Mouse (Mus musculus) R1 (cell line): ENCODE measurements at regions not wholly inside any gene's neighbourhood (a gene's known extent, or its start where the extent isn't known, plus 50 kb on each side); places are given as distances from the start of the nearest gene placed in this dataset.
A peak's percentile ranks its signal among the peaks of the same experiment; 100 is the strongest.
"Not testable (repeated sequence)": the region's sequence is repeated elsewhere in the genome, so short reads cannot be mapped to it uniquely, and the experiment has no call there.

Experiments used
- DNase-seq: peaks from one replicate; pipeline ENCODE4 v3.0.0-alpha.2; 2018; ENCODE audit warnings: low read depth, low spot score

DNA sequence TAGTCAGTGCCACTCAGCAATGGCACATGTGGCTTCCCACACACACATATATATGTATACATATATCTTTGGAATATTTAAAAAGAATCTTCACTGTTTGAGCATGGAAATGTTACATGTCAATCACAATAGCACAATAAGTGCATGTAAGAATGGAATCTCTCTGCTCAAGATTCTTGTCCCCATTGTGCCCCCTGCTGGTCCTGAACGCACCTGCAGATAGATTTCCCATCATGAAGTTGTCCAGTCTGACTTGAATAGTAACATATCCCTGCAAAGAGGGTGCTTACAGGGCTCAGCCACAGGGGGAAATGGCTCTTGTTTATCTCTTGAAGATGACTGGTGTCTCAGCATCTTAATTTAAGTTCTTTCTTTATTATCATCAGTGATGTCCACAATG lies 770.8 kb upstream of the Zfp386 start:
- DNase-seq = not testable (repeated sequence)

DNA sequence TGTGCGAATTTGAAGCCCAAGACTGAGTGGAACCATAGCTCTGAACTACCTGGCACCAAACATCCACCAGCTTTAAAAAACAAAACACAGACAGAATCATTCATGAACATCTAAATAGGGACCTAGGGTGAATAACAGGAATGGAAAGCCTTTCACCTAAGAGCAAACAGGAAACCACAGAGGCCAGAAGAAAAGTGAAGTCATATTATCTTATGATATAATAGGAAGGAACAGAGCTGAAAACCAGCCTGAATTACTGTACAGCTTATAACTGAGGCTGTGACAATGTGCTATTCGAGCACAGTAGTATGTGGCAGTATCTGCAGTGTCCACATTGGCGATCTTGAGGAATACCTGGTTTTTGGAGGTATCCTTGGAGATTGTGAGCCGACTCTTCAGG lies 753.8 kb upstream of the Zfp386 start:
- not testable (repeated sequence) for DNase-seq

DNA sequence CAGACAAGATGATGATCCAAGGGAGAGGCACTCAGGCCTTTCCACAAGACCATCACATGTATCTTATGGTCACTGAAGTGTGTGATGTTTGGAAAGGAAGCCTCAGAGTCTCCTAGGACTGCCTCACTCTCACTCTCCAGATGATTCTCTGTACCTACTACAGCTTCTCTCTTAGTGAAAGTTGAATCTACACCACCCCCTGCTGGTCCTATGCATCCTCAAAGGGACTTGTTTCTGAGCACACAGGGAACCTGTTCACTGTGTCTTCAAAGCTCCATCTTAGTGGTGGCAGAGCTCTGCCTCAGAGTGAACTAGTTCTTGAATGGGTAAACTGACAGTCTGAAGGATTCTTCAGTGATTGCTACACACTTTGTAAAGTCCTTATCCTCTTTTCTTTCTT lies 749.5 kb upstream of the Zfp386 start:
- DNase-seq = not testable (repeated sequence)

DNA sequence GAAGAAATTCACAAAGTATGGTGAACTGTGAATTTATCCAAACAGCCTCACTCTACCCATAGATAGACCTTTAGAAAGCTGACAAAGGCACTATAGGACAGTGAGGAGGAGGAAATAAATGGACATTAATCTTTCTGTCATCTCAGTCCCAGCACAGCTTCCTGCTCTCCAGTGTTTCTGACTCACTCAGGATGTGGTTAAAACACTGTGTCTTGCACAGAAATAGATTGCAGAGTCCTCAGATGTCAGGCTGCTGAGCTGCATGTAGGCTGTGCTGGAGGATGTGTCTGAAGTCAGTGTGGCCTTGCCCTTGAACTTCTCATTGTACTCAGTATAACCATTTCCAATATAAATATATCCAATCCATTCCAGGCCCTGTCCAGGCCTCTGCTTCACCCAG lies 735.6 kb upstream of the Zfp386 start:
- DNase-seq = no peak

DNA sequence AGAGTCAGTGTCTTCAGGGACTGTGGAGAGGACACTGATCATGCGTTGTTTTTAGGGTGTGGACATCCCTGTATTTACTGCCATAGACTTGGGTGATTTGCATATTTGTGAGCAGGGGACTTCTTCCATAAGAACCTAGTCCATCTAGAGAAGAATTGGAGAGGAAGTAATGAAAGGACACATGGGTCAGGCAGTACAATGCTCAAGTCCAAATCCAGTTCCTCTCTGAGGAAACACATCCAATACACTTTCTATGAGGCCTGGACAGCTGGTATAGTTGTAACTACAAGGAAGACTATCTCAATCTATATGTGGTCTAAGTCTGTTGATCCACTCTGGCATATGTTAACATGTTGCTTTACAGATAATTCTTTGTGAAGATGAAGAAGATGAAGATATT lies 734.9 kb upstream of the Zfp386 start:
- not testable (repeated sequence) for DNase-seq

DNA sequence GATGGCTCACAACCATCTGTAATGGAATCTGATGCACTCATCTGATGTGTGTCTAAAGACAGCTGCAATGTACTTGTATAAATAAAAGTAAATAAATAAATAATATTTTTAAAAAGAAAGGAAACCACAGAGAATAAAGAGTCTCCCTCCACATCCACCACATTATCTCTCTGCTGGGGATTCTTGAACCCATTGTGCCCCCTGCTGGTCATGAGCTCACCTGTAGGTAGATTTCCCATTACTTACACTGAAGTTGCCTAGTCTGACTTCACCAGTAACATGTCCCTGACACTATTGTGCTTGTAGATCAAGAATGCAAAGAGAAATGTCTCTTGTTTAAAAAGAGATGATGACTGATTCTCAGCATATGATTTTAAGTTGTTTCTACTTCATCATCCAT lies 726.9 kb upstream of the Zfp386 start:
- not testable (repeated sequence) for DNase-seq

DNA sequence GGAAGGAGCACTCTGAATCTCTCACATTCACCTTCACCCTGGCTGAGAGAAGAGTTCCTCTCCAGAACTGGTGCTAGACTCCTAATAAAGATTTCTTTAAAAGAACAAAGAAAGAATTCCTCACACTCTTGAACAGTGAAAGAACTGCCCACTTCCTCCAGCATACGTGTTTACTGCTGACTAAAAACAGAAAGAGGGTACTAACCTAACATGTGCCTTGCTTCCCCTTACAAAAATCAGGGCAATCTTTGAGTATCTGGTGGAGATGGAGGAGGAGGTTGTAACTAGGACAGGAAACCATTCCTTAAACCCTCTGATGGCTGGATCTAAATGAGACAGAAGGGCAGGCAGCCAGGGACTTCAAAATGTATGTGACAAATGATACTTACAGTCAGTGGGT lies 719.1 kb upstream of the Zfp386 start:
- no peak for DNase-seq

DNA sequence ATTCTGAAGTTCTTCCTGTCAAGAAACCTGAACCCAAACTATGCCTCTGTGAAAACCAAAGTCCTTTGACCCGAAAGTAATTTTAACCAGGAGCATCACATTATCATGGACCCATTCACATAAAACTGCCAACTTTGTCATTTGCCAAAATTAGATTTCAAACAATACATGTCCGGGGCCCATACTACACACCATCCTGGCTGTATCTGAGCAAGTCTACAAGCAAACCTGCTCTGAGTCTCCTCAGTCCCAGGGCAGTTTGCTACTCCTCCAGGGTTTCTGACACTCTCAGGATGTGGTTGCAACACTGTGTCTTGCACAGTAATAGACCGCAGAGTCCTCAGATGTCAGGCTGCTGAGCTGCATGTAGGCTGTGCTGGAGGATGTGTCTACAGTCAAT lies 712.8 kb upstream of the Zfp386 start:
- not testable (repeated sequence) for DNase-seq

DNA sequence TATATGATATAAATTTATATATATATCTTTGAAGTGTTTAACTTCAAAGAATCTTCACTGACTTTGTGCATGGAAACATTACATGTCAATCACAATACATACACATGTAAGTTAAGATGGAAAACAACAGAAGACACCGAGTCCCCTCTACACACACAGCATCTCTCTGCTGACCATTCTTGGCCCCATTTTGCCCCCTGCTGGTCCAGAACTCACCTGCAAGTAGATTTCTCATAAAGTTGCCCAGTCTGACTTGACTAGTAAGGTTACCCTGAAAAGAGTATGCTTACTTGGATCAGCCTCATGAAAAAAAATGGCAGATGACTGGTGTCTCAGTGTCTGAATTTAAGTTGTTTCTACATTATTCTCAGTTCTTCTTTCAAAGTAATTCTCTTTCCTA lies 710.9 kb upstream of the Zfp386 start:
- DNase-seq = peak; percentile 16

DNA sequence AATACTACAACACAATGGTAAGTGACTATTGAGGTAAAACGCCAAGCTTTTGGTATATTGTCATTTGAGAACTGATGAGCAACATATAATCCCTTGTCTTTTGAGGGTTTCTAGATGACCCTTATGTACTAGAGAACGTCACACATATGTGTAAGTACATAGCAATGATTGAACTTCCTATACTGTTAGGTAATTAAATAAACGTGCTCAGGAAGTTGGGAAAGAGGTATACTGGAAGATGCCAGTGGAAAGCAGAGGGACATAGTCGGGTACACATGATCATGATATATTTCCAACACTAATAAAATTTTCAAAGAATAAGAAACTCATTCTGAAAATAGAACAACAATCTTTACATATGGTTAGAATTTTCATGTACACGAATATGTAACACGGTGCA lies 701.4 kb upstream of the Zfp386 start:
- DNase-seq = not testable (repeated sequence)

DNA sequence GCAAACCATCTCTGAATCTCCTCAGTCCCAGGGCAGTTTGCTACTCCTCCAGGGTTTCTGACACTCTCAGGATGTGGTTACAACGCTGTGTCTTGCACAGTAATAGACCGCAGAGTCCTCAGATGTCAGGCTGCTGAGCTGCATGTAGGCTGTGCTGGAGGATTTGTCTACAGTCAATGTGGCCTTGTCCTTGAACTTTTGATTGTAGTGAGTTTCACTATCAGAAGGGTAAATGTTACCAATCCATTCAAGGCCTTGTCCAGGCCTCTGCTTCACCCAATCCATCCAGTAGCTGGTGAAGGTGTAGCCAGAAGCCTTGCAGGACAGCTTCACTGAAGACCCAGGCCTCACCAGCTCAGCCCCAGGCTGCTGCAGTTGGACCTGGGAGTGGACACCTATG lies 688.5 kb upstream of the Zfp386 start:
- not testable (repeated sequence) for DNase-seq

DNA sequence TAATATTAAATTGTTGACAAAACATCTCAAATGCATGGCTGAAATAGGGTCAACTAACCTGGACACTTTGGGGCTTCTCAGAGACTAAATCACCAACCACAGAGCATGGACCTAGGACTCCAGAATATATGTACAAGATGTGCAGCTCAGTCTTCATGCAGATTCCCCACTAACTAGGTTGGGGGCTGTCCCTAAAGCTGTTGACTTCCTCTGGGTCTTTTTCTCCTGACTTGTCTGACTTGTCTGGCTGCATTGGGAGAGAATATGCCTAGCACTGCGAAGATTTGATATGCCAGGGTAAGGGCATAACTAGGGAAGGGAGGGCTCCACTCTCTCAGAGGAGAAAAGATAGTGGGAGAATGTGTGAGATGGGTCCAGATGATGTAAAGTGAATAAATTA lies 681.9 kb upstream of the Zfp386 start:
- not testable (repeated sequence) for DNase-seq

DNA sequence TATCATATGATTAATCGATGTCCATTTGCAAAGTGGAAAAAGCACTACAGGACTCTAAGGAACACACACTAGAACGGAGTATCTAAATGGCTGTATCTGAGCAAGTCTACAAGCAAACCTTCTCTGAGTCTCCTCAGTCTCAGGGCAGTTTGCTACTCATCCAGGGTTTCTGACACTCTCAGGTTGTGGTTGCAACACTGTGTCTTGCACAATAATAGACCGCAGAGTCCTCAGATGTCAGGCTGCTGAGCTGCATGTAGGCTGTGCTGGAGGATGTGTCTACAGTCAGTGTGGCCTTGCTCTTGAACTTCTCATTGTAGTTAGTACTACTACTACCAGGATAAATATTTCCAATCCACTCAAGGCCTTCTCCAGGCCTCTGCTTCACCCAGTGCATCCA lies 675.7 kb upstream of the Zfp386 start:
- not testable (repeated sequence) for DNase-seq

DNA sequence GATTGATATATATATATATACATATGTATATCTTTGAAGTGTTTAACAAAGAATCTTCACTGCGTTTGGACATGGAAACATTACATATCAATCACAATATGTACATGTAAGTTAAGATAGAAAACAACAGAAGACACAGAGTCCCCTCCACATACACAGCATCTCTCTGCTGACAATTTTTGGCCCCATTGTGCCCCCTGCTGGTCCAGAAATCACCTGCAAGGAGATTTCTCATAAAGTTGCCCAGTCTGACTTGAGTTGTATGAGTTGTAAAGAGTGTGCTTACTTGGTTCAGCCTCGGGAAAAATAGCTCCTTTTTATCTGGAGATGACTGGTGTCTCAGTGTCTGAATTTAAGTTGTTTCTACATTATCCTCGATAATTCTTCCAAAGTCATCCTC lies 674.5 kb upstream of the Zfp386 start:
- not testable (repeated sequence) for DNase-seq

DNA sequence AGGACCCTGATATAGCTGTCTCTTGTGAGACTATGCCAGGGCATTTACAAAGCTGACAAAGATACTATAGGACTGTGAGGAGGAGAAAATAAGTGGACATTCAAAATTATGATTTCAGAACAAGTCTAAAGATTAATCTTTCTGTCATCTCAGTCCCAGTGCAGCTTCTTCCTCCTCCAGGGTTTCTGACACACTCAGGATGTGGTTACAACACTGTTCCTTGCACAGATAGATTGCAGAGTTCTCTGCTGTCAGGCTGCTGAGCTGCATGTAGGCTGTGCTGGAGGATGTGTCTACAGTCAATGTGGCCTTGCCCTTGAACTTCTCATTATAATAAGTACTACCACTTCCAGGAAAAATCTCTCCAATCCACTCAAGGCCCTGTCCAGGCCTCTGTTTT lies 661.0 kb upstream of the Zfp386 start:
- DNase-seq = not testable (repeated sequence)

DNA sequence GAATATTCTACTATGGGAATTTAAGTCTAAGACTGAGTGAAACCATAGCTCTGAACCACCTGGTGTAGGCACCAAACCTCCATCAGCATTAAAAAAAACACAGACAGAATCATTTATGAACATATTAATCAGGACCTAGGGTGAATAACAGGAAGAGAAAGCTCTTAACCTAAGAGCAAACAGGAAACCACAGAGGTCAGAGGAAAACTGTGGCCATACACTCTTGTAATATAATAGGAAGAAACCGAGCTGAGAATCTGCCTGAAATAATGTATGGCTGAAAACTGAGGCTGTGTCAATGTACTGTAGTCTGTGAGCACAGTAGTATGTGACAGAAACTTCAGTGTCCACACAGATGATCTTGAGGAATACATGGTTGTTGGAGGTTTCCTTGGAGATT lies 643.4 kb upstream of the Zfp386 start:
- no peak for DNase-seq

DNA sequence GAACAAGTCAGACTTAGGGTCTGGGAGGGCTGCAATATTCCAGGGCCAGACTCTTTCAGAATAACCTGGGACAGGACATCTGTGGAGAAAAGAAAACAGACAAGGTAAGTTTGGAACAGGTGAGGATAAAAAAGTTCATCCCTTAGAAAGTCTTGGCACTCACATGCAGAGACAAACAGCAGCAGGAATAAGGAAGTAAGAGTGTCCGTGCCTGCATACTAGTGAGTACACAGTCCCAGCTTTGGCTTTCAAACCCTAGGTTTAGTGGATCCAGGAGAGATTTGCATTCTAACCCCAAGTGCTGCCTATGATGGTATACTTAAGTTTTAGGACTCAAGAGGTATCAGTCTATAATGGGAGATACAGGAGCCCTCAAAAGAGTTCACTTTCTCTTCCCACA lies 642.9 kb upstream of the Zfp386 start:
- no peak for DNase-seq

DNA sequence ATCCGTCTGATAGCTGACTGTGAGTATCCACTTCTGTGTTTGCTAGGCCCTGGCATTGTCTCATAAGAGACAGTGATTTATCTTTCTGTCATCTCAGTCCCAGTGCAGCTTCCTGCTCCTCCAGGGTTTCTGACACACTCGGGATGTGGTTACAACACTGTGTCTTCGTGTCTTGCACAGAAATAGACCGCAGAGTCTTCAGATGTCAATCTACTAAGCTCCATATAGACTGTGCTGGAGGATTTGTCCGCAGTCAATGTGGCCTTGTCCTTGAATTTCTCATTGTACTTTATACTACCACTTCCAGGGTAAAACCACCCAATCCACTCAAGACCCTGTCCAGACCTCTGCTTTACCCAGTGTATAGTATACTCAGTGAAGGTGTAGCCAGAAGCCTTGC lies 601.3 kb upstream of the Zfp386 start:
- not testable (repeated sequence) for DNase-seq

DNA sequence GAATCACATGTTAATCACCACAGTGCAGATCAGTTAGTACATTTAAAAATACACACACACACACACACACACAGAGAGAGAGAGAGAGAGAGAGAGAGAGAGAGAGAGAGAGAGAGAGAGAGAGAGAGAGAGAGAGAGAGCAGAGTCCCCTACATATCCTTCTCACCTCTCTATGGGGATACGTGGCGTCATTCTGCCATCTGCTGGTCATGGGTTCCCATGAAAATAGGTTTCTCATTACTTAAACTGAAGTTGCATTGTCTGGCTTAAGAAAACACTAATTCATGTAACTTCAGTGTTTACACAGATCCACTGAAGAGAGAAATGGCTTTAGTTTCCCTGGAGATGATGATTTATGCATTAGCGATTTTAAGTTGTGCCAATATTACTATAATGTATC lies 594.9 kb upstream of the Zfp386 start:
- DNase-seq = not testable (repeated sequence)

DNA sequence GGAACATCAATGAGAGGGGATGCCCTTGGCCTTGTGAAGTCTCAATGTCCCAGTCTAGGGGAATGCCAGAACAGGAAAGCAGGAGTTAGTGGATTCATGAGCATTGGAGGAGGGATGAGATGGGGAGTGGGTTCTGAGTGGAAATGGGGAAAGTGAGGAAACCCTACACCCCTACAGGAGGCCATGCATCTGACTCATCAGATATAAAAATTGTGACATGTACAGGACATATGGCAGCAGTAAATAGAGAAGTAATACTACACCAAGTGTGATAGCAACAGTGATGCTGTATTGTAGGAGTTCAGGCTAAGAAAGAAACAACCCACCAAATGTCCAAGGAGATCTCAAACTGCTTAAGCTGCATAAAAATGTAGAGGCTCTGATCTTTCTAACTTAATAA lies 582.7 kb upstream of the Zfp386 start:
- DNase-seq = not testable (repeated sequence)

DNA sequence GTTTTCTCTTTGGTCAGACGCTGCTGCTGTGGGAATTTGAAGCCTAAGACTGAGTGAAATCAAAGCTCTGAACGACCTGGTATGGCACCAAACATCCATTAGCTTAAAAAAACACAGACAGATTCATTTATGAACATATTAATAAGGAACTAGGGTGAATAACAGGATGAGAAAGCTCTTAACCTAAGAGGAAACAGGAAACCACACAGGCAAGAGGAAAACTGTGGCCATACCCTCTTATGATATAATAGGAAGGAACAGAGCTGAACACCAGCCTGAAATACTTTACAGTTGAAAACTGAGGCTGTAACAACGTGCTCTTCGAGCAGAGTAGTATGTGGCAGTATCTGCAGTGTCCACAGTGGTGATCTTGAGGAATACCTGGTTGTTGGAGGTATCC lies 579.5 kb upstream of the Zfp386 start:
- DNase-seq = not testable (repeated sequence)

DNA sequence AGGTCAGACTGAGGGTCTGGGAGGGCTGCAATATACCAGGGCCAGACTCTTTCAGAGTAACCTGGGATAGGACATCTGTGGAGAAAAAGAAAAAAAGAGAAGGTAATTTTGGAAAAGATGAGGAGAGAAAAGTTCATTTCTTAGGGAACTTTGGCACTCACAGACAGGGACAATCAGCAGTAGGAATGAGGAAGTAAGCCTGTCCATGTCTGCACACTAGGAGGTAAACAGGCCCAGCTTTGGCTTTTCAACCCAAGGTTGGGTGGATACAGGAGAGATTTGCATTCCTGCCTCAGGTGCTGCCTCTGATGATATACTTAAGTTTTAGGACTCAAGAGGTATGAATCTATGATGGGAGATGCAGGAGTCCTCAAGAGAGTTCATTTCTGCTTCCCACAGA lies 579.0 kb upstream of the Zfp386 start:
- DNase-seq = not testable (repeated sequence)

DNA sequence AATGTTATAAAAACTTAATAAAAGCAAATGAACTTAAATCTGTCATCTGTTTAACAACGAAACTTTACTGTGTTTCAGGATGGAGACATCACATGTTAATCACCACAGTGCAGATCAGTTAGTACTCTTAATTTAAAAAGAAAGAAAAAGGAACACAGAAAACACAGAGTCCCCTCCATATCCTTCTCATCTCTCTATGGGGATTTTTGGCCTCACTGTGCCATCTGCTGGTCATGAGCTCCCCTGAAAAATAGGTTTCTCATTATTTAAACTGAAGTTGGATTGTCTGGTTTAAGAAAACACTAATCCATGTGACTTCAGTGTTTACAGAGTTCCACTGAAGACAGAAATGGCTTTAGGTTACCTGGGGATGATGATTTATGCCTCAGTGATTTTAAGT lies 548.7 kb upstream of the Zfp386 start:
- no peak for DNase-seq

DNA sequence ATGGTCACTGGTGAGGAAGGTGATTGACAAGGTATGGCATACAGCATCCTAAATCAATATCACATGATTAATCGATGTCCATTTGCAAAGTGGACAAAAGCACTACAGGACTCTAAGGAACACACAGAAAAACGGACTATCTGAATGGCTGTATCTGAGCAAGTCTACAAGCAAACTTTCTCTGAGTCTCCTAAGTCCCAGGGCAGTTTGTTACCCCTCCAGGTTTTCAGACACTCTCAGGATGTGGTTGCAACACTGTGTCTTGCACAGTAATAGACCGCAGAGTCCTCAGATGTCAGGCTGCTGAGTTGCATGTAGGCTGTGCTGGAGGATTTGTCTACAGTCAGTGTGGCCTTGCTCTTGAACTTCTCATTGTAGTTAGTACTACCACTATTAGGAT lies 540.2 kb upstream of the Zfp386 start:
- not testable (repeated sequence) for DNase-seq
